40 mouse cellular contexts compared by ENCODE assay signal in the genomic region with DNA sequence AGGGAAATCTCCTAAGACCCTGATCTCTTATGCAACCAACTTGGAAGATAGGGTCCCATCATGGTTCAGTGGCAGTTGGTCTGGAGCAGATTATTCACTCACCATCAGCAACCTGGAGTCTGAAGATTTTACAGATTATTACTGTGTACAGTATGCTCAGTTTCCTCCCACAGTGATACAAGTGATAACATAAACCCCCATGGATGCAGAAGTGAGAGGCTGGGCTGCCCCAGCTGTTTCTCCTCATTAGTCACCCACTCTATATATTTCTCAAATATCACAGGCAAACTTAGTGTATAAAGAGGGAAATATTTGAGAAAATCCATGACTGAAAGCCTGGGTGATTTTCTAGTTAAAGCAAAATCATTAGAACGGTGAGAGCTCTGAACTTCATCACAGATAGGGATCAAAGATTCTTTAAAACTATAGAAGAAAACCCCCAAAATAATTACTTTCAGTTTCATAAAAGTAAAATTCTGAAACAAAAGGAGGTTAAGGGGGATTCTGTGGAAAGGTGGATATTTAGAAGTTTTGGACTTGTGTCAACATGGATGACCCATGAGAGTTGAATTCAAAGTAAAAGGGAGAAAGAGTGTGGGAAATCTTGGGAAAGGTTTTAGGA. TPM values are rescaled to one million over a fixed set of nuclear protein-coding genes. Genes with fewer than 3 reads are reported as not detected.
"Had no signal": no experiment of that assay in that cellular context is flagged by ENCODE, and none has a peak within 500 bp of the region (broad histone marks: within the 10 kb centered on the region; RNA-seq: fewer than 3 reads in every experiment).

No protein-coding gene starts in this region.

RNA-seq across cellular contexts. Expression of a gene that starts 12.5 kb away (rescaled TPM):
- total RNA-seq: left cerebral cortex, postnatal 10 days; left cerebral cortex, postnatal 14 days; left cerebral cortex, postnatal 25 days; left cerebral cortex, postnatal 36 days; left cerebral cortex, postnatal 4 days; liver, adult 2 months; megakaryocyte progenitor cell, adult 5-6 weeks; megakaryocyte, adult 5-6 weeks; megakaryocyte-erythroid progenitor cell, adult 5-6 weeks; midbrain, postnatal 0 days; monocyte, adult 5-6 weeks had no signal
- polyA plus RNA-seq: limb, embryonic 10.5 days; limb, embryonic 11.5 days; limb, embryonic 12.5 days; limb, embryonic 13.5 days; limb, embryonic 14.5 days; limb, embryonic 15.5 days; liver, adult 2 months; liver, embryonic 11.5 days; liver, embryonic 12.5 days; liver, embryonic 13.5 days; liver, embryonic 14.5 days; liver, embryonic 15.5 days; liver, embryonic 16.5 days; liver, postnatal 0 days; lung, adult 2 months; lung, embryonic 14.5 days; lung, embryonic 15.5 days; lung, embryonic 16.5 days; lung, postnatal 0 days; macrophage; midbrain, embryonic 10.5 days; midbrain, embryonic 11.5 days; midbrain, embryonic 12.5 days; midbrain, embryonic 13.5 days; midbrain, embryonic 14.5 days; midbrain, embryonic 15.5 days; midbrain, embryonic 16.5 days; midbrain, postnatal 0 days; myocyte; neural tube, embryonic 11.5 days; neural tube, embryonic 12.5 days had no signal
